Mouse (Mus musculus) small intestine, adult 2 months (tissue): ENCODE results near the gene Tbc1d4.

Experiments used
- CTCF ChIP-seq: fragments of 200-500 bp; IDR thresholded peaks from 2 replicates; pipeline ENCODE4 v1.5.1; 2012; ENCODE audit warnings: low read depth, mild to moderate bottlenecking, control low read depth, inconsistent platforms, low read length, moderate library complexity, mixed read lengths; ENCODE audit not compliant: insufficient replicate concordance, insufficient read length; ENCODE audit errors: extremely low read depth
- POLR2A ChIP-seq: fragments of 200-500 bp; IDR thresholded peaks from 2 replicates; pipeline ENCODE4 v1.6.1; 2012; ENCODE audit warnings: low read depth, mild to moderate bottlenecking, control low read depth, inconsistent platforms, low read length, moderate library complexity

GRCm38 (mm10) chr14:101517801-101518200 lies 91.2 kb downstream of the Tbc1d4 start:
- TF ChIP-seq CTCF (no peak), POLR2A (no peak)
